30 mouse cellular contexts compared by ENCODE assay signal in genomic region chr12:99749391-99749790, GRCm38 (mm10).
"Had no signal": no experiment of that assay in that cellular context is flagged by ENCODE, and none has a peak within 500 bp of the region (broad histone marks: within the 10 kb centered on the region; RNA-seq: fewer than 3 reads in every experiment).

No protein-coding gene starts in this region.

- H3K36me3 ChIP-seq: limb, embryonic 10.5 days; limb, embryonic 12.5 days; limb, embryonic 13.5 days; limb, embryonic 15.5 days; liver, embryonic 12.5 days; liver, embryonic 13.5 days; liver, embryonic 15.5 days; lung, embryonic 15.5 days; midbrain, embryonic 10.5 days; midbrain, embryonic 12.5 days; midbrain, embryonic 13.5 days; neural tube, embryonic 12.5 days had no signal

- DNase-seq: left cerebral cortex, postnatal 4 days; liver; liver, embryonic 13.5 days; liver, postnatal 0 days; lung, adult 18-20 months; lung, adult 2 months; lung, embryonic 14.5 days; lung, postnatal 10 days; lung, postnatal 14 days; lung, postnatal 36 days; lung, postnatal 4 days; midbrain, embryonic 14.5 days had no signal

- H3K27me3 ChIP-seq: limb, embryonic 12.5 days; limb, embryonic 13.5 days; limb, embryonic 15.5 days; liver, embryonic 12.5 days; liver, embryonic 13.5 days; liver, embryonic 15.5 days; lung, embryonic 15.5 days; midbrain, embryonic 13.5 days; neural tube, embryonic 12.5 days had no signal

- H3K9ac ChIP-seq: limb, embryonic 12.5 days; limb, embryonic 13.5 days; limb, embryonic 15.5 days; liver, embryonic 12.5 days; liver, embryonic 13.5 days; liver, embryonic 14.5 days; liver, embryonic 15.5 days; liver, postnatal 0 days; lung, embryonic 14.5 days; lung, embryonic 15.5 days; midbrain, embryonic 12.5 days; midbrain, embryonic 13.5 days; neural tube, embryonic 12.5 days had no signal

- H3K27ac ChIP-seq: limb, embryonic 10.5 days; limb, embryonic 12.5 days; limb, embryonic 13.5 days; limb, embryonic 15.5 days; liver, embryonic 12.5 days; liver, embryonic 13.5 days; liver, embryonic 14.5 days; liver, embryonic 15.5 days; lung, embryonic 15.5 days; macrophage; midbrain, embryonic 10.5 days; midbrain, embryonic 12.5 days; midbrain, embryonic 13.5 days; neural tube, embryonic 12.5 days had no signal

- ATAC-seq: liver, embryonic 12.5 days; liver, postnatal 0 days; lung, postnatal 0 days; midbrain, embryonic 13.5 days; midbrain, embryonic 16.5 days had no signal

- H3K4me1 ChIP-seq: limb, embryonic 10.5 days; limb, embryonic 13.5 days; limb, embryonic 15.5 days; liver, embryonic 12.5 days; liver, embryonic 13.5 days; liver, embryonic 15.5 days; lung, embryonic 15.5 days; megakaryocyte, embryonic 14.5 days; midbrain, embryonic 12.5 days; midbrain, embryonic 13.5 days; neural tube, embryonic 12.5 days had no signal

- H3K9me3 ChIP-seq: limb, embryonic 10.5 days; limb, embryonic 12.5 days; limb, embryonic 13.5 days; limb, embryonic 15.5 days; liver, embryonic 12.5 days; liver, embryonic 13.5 days; liver, embryonic 15.5 days; lung, embryonic 15.5 days; megakaryocyte, embryonic 14.5 days; midbrain, embryonic 10.5 days; midbrain, embryonic 12.5 days; midbrain, embryonic 13.5 days; neural tube, embryonic 12.5 days had no signal

- H3K4me3 ChIP-seq: limb, embryonic 10.5 days; limb, embryonic 12.5 days; limb, embryonic 13.5 days; limb, embryonic 15.5 days; liver, embryonic 12.5 days; liver, embryonic 13.5 days; liver, embryonic 15.5 days; lung, embryonic 15.5 days; megakaryocyte, embryonic 14.5 days; midbrain, embryonic 10.5 days; midbrain, embryonic 12.5 days; midbrain, embryonic 13.5 days; myocyte; neural tube, embryonic 12.5 days had no signal

- H3K4me2 ChIP-seq: limb, embryonic 12.5 days; limb, embryonic 13.5 days; limb, embryonic 15.5 days; liver, embryonic 11.5 days; liver, embryonic 12.5 days; liver, embryonic 13.5 days; liver, embryonic 15.5 days; lung, embryonic 14.5 days; lung, embryonic 15.5 days; midbrain, embryonic 12.5 days; midbrain, embryonic 13.5 days; neural tube, embryonic 12.5 days had no signal
